Mouse (Mus musculus): ENCODE data around the gene Nhp2.

The Nhp2 gene

DNA sequence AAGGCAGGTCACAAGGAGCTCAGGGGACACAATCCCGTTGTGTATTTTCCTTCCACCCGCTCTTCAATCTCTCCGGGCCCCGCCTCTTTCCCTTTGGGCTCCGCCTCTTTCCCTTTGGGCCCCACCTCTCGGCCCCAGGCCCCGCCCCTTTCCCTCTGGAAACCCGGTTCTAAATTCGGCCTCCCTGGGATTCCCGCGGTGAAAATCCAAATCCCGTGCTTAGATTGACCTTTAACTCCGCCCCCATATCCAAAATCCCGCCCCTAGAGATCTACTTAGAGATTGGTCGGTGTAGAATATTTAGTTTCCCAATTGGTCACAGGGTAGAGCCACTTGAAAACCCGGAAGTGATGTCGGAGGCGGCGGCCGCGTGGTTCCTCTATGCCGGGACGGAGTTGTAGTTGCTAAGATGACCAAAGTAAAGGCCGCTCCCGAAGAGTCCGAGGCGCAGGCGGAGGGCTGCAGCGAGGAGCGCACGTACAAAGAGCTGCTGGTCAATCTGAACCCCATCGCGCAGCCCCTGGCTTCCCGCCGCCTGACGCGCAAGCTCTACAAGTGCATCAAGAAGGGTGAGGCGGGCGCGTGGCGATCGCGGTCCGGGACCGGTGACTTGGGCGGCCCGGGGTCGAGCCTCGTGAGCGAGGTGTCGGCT is at the start of gene Nhp2:
Gene Nhp2, plus strand, starts transcription at position 327 of the 652 bp plus-strand sequence.
- DNase-seq: peak; percentile 98

DNA sequence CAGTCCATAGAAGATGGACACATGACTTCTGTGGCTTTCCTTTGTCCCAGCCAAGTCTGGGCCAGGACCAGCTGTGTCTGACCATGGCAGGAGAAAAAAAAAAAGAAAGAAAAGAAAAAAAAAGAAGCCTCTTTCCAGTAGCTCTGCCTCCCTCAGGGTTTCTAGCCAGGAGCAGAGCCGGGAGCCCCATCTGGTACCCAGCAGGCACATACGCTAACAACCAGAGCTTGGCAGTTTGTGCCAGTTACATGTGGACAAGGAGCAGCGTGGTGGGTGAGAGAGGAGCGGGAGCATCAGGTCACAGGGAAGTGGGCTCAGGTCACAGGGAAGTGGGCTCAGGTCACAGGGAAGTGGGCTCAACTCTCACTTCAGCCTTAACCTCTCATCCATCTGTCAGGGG is 43.1 kb upstream of the Nhp2 start:
- DNase-seq: no peak

DNA sequence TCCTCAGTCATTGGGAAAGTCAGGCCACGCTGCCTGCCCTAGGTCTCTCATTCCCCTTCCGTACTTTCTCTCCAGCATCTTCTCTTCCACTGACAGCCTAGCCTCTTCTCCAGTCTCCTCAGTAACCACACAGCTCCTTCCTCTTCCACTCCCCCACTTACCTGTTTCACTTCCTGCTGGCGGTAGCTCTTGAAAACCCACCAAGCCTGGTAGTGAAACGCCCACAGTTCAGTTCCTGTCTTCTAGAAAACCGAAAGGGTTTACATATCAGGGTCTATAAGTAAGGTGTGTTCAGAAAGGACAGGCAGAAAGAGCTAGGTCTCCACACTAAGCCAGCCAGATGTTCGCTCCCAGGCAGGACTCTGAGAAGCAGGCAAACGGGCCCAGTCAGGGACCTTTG is 41.9 kb upstream of the Nhp2 start:
- DNase-seq: no peak

GRCm38 (mm10) chr11:51579024-51579423 is 40.5 kb upstream of the Nhp2 start:
- DNase-seq: no peak

DNA sequence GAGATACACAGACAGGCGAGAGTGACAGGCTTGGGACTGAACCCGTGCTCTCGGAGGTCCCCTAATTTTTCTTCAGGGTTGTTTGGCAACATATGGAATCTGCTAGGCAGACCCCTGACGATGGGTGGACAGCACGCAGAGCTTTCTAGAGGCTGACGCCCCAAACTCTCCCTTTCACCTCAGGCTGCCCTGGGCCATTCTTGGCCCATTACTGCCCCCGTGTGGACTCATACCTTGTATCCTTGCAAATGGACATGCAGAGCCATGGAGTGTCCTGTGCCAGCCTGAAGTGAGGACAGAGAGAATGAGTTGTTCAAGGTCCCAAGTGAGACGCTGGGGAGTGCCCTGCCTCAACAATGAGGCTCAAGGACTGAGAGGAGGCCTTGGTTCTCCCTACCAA is 36.8 kb upstream of the Nhp2 start:
- DNase-seq: peak; percentile 86

DNA sequence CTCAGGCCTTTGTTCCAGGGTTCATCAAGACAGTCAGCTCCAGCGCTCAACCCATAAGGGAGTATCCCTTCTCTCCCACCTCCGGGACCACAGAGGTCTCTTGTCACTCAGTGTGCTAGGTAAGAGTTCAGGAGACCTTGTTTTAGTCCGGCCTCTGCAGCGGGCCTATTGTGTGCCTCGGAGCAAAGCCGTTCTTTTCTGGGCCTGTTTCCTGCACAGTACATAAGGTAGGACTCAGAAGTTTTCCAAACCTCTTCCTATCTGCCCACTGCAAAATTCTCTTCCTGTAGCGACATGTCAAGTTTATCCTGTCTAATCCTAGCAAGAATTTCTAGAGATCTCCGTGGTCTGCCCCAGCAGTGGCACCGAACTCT is 35.5 kb upstream of the Nhp2 start:
- no peak for DNase-seq

- peak; percentile 99 for DNase-seq
These were observed 34.9 kb upstream of the Nhp2 start, which contains the start of gene Phykpl for GRCm38 (mm10) chr11:51584431-51585248. Gene Phykpl (plus strand): TSS chr11:51584757.

- DNase-seq: no peak
These were observed 33.8 kb upstream of the Nhp2 start for GRCm38 (mm10) chr11:51585608-51586252.

GRCm38 (mm10) chr11:51586411-51586810 is 33.1 kb upstream of the Nhp2 start:
- DNase-seq: no peak

- no peak for DNase-seq
These were observed 32.5 kb upstream of the Nhp2 start for GRCm38 (mm10) chr11:51587059-51587458.

DNA sequence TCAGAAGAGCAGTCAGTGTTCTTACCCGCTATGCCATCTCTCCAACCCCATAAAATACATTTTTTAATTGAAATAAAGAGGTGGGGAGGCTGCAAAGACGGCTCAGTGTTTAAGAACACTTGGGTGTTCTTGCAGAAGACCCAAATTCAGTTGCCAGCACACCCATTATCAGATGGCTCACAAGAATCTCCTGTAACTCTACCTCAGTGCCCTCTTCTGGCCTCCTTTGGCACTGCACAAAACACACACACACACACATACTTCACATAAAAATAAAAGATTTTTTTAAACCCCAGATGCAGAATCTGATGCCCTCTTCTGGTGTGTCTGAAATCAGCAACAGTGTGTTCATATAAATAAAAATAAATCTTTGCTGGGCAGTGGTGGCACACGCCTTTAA is 30.7 kb upstream of the Nhp2 start:
- no peak for DNase-seq

GRCm38 (mm10) chr11:51590002-51590401 is 29.5 kb upstream of the Nhp2 start:
- DNase-seq: no peak

DNA sequence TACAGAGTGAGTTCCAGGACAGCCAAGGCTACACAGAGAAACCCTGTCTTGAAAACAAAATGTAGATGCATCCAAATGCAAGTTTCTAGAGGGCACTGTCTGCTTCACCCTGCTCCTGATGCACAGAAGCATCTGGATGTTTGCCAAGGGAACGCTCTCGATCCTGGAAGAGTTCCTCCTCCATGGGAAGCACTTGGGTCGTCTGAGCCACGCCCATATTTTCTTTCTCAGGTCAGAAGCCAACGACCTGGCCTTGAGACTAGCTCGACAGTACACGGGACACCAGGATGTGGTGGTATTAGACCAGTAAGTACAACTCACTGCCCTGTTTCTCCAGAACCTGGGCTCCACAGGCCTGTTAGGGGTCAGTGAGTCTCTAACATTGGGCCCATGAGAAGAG is 28.4 kb upstream of the Nhp2 start:
- no peak for DNase-seq

DNA sequence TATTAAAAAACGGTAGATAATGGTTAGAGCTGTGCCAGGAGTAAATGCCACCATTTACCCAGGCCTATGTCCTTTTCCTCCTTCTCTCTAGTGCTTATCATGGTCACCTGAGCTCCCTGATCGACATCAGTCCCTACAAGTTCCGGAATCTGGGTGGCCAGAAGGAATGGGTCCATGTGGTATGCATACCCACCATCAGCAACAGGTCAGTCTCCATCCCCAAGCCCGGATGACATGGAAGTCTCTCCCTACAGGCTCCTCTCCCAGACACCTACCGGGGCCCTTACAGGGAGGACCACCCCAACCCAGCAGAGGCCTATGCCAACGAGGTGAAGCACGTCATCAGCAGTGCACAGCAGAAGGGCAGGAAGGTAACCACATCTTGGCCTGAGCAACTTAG is 27.6 kb upstream of the Nhp2 start:
- DNase-seq: no peak

GRCm38 (mm10) chr11:51593368-51593767 is 26.2 kb upstream of the Nhp2 start:
- no peak for DNase-seq

DNA sequence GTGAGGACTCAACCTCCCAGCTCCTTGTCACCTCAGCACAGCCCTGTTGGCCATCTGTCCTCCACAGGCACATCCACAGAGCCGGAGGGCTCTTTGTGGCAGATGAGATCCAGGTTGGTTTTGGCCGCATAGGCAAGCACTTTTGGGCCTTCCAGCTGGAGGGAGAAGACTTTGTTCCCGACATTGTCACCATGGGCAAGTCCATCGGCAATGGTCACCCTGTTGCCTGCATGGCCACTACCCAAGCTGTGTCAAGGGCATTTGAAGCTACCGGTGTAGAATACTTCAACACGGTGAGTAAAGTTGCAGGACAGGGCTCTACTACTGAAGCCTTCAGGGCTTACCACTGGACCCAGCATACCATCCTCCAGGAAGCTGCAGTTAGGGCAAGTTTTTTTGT is 25.7 kb upstream of the Nhp2 start:
- DNase-seq: no peak

GRCm38 (mm10) chr11:51594715-51595350 is 24.7 kb upstream of the Nhp2 start:
- no peak for DNase-seq

GRCm38 (mm10) chr11:51595459-51596083 is 24.0 kb upstream of the Nhp2 start:
- no peak for DNase-seq

DNA sequence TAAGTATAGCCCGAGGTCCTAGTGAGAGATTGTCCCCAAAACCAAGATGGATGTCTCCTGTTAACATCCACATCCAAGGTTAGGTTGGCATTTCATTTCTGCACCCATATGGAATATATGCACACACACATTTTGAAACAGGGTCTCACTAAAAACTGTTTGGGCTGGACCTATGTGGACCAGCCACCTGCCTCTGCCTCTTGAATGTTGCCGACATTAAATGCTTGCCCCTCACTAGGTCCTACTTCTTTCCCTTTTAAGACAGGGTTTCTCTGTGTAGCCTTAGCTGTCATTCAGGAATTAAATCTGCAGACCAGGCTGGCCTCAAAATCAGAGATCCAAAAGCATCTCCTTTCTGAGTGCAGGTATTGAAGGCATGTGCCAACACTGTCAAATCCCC is 22.0 kb upstream of the Nhp2 start:
- DNase-seq: no peak

- DNase-seq: no peak
These were observed 17.3 kb upstream of the Nhp2 start for GRCm38 (mm10) chr11:51602253-51602652.

DNA sequence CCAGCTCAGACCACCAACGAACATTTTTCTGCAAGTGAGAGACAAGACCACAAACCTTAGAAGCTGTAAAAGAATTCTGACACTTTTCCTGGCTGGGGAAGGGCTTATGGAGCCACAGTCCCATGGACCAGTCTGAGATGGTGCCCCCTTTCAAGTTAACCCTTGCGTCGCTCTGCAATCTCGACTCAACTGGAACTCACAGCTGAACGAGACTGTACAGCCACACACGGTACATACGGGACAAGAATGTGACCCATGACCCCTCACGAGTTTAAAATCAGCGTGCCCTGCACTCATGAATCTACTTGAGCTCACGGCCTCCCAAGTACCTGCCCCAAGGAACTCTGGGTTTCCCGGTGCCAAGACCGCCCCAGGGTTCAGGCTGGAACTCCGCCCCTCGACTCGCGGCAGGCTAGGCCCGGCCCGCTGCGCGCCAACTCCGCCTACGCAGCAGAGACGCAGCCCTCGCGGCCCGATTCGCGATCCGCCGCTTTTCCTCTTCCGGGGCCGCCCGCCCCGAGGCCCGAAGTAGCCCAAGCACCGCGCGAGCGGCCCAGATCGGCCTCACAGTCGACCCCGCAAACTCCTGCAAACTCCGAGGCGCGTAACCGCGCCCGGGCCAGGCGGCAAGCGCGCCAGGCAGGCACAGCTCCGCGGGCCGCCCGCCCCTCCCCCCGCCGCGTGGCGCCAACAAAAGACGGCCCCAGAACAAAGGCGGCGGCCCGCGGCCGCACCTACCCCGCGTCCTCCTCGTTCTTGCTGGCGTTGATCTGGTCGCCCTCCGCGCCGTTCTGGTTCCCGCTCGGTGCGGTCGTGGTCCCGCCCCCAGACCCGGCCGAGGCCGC is 13.7 kb upstream of the Nhp2 start:
- DNase-seq: peak; percentile 92

Data from kidney, adult 18-20 months (tissue).